Mouse (Mus musculus) ovary, postnatal 36 days (tissue): Measurements from ENCODE around the gene Srpk2.
"Not testable (repeated sequence)": the region's sequence is repeated elsewhere in the genome, so short reads cannot be mapped to it uniquely, and the experiment has no call there.

Source experiments
- DNase-seq: peaks from one replicate; pipeline ENCODE4 v3.0.0; 2022; ENCODE audit warnings: low spot score, mixed read lengths

The Srpk2 gene

GRCm38 (mm10) chr5:23562278-23563060, 121.9 kb downstream of the Srpk2 start:
- DNase-seq: no peak

DNA sequence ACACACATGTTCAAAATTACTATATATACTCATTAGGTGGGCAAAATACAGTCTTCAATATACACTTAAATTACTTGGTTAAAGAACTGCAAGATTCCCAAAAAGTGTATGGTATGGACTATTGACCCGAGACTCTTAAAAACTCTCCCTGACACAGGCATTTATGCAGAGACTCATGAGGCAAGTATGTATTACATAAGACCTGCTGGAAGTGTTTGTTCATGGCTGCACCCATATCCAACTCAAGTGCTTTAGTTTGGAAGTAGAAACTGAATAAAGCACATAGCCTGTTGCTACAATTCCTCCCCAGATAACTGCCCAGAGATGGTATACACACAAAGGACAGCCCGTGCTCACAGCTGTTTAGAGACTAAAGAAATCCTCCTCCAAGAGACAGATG, 123.2 kb downstream of the Srpk2 start:
- DNase-seq: no peak

- DNase-seq: no peak
These were observed 124.2 kb downstream of the Srpk2 start for GRCm38 (mm10) chr5:23560171-23560570.

GRCm38 (mm10) chr5:23556007-23556770, 128.2 kb downstream of the Srpk2 start:
- DNase-seq: no peak

DNA sequence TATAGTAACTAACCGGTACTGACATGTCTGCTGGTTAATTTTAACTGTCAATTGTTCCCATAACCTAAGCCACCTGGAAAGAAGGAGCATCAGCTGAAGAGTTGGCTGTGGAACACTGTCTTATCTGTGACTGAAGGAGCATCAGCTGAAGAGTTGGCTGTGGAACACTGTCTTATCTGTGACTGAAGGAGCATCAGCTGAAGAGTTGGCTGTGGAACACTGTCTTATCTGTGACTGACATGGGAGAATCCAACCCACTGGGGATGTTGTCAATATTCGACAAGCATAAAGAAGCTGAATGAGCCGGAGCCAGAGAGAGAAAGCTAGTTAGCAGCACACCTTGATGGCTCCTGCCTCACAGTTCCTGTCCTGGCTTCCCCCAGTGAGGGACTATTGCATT, 131.1 kb downstream of the Srpk2 start:
- DNase-seq: not testable (repeated sequence)

GRCm38 (mm10) chr5:23551687-23552086, 132.7 kb downstream of the Srpk2 start:
- DNase-seq: no peak

GRCm38 (mm10) chr5:23535692-23536091, 148.7 kb downstream of the Srpk2 start:
- DNase-seq: no peak

GRCm38 (mm10) chr5:23531541-23532096, 152.8 kb downstream of the Srpk2 start:
- DNase-seq: no peak

- no peak for DNase-seq
These were observed 153.3 kb downstream of the Srpk2 start for GRCm38 (mm10) chr5:23531100-23531499.

GRCm38 (mm10) chr5:23524621-23525020, 159.8 kb downstream of the Srpk2 start:
- DNase-seq: no peak

DNA sequence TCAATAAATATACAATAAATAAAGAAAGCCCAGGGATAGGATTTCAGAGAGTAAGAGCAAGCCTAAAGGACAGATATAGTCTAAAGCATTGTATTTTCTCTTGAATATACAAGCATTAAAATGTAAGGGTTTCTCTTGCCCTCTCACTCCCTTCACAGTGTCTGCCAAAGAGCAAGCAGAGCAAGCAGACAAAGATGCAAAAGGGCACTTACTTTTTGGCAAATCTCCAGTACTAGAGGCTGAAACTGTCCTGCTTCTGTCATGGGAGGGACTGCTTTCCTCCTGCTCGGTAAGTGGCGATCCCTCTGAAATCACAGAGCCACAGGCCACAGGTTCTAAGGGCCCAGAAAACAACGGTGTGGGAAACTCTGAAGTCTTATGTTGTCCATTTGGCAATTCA, 160.5 kb downstream of the Srpk2 start:
- DNase-seq: no peak

DNA sequence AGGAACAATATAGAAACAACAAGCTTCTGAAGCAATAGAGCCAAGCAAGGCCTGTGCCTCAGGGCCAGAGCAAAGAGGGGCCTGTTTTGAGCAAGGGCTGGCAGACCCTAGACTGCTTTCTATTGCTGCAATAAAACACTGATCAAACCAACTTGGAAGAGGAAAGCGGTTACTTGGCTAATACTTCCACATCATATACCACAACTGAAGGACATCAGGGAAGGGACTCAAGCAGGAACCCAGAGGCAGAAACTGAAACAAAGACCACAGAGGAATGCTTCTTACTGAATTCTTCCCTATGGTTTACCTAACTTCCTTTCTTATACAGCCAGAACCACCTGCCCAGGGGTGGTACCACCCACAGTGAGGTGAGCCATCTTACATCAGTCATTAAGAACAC, 162.8 kb downstream of the Srpk2 start:
- DNase-seq: no peak

- no peak for DNase-seq
These were observed 164.7 kb downstream of the Srpk2 start for GRCm38 (mm10) chr5:23519679-23520078.

DNA sequence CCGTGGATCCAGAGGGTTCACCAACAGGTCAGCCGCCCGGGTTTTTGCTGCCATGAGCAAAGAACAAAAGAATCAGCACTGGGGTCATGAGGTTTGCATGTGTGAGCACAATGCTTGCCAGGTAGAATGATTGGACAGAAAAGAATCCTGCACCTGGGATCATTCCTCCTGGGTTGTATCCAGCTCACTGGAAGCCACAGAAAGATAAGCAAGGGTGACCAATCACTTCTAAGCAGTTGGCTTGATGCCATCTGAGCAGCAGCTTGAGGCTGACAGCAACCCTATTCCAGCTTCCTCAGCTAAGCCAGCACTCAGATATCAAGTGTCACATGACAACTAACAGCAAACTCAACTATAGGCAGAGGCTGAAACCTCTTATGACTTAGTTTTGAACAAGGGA, 165.7 kb downstream of the Srpk2 start:
- no peak for DNase-seq

DNA sequence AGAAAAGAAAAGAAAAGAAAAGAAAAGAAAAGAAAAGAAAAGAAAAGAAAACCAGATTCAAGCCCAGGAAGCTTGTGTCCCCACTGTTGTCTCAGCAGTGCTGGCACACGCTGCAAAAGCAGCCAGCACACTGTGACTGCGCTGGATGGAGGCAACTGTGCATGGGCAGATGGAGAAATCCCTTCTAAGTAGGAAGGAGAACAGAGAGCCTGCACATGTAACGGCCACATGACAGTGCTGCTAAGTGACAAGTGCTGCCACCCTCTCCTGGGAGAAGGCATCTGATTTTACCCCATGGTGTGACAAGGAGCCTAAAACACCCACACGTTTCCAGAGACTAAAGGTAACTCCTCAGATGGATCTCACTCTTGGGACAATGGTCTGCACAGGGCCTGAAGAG, 166.6 kb downstream of the Srpk2 start:
- no peak for DNase-seq

GRCm38 (mm10) chr5:23516962-23517361, 167.5 kb downstream of the Srpk2 start:
- DNase-seq: no peak

DNA sequence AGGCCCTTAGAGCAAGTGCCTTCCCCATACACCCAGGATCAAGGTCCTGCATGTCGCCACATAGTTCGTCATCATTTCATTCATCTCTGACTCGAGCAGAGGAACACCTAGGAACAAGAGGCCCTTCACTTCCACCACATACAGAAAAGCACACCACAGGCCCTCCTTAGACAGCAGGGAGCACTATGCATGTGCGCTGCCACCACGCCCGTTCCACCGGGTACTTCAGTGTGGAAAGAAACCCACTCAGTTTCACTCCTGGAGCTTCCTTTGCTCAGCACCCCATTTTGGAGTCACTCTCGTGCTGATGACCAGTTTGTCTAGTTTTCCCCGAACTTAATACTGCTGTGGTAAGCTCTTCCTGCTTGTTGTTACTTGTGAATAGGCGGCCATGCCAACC, 169.4 kb downstream of the Srpk2 start:
- DNase-seq: no peak

- no peak for DNase-seq
These were observed 170.9 kb downstream of the Srpk2 start for GRCm38 (mm10) chr5:23513468-23513867.

DNA sequence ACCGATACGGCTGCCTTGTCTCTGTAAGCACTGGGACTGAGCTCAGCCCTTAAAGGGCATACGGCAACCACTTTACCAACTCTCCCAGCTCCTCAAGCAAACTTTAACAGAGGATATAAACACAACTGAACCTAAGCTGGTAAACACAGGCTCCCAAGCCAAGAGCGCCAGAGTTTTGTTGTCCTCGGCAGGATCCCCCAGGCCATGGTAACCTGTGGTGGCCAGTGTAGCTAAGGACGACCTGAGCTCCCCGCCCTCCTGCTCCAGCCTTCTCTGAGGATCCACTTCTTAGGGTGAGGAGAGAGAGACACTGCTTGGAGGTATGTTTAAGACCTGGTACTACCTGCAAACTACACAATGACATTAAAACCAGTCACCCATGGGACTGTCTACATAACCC, 171.9 kb downstream of the Srpk2 start:
- DNase-seq: no peak

DNA sequence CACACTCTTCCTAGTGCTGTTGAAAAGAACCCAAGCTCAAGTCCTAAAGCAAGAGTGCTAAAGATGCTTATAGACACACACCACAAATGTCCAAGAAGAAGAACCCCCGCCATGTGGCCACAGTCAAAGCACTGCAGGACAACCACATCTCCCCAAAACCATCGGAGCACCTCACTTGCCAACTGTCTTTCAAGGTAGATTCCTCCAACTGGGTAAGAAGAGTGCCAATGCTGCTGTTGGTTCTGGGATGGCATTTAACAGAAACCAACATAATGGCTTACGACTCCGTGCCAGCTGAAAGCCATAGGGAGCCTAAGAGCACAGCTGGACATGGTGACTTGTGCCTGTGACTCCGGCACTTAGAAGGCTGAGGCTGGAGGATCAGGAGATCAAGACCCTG, 173.0 kb downstream of the Srpk2 start:
- no peak for DNase-seq

DNA sequence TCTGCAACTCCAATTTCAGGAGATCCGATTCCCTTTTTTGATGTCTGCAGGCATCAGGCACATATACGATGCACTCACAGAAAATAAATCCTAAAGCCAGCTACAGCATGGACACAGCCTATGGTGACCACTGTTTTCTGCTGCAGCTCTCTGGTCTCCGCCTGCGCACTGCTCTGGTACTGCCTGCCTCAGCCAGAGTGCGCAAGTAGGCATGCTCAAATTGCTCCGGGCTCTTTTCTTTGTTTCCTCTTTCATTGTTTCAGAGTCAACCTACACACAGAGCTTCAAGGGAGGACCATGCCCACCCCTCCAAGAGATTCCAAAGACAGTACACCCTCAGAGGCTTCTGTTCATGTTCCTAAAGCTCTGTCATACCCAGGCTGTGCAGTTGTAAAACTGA, 175.8 kb downstream of the Srpk2 start:
- DNase-seq: no peak

GRCm38 (mm10) chr5:23507210-23507609, 177.2 kb downstream of the Srpk2 start:
- no peak for DNase-seq

GRCm38 (mm10) chr5:23505578-23505977, 178.8 kb downstream of the Srpk2 start:
- DNase-seq: no peak
